Mouse (Mus musculus): ENCODE measurements around the gene Nop53.

GRCm38 (mm10) chr7:15905861-15906260 is 40.0 kb downstream of the Nop53 start:
- TF ChIP-seq CTCF (IDR thresholded peaks at IDR 0.05; ENCODE audit: low read depth) (no peak), EP300 (IDR thresholded peaks at IDR 0.05; ENCODE audit: low read depth) (no peak)
